In the genomic region with DNA sequence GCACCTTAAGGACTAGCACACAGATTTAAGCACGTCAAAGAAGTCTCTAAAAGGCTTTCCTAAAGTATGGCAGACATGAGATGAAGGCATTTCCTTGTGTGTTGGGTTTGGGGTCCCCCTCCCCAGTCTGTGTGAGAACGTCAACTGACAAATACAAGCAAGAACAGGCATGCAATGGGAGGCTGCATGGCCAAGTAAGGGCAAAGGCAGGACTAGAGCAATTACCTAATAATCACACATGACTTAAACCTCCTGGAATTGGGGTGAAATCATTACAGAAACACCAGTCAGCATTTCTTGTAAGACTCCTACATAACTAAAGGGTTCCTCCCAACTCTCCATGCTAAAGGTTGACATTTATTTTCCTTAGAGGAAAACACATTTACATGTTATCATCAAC, we compare ENCODE assay signal across 15 mouse cellular contexts.
"Had no signal": no experiment of that assay in that cellular context is flagged by ENCODE, and none has a peak within 500 bp of the region (broad histone marks: within the 10 kb centered on the region; RNA-seq: fewer than 3 reads in every experiment).

No protein-coding gene starts in this region.

- H3K27ac ChIP-seq: layer of hippocampus, adult 2 months; limb, embryonic 13.5 days; liver, embryonic 12.5 days; midbrain, embryonic 10.5 days; neural tube, embryonic 15.5 days had no signal

- H3K4me1 ChIP-seq: limb, embryonic 13.5 days; liver, embryonic 12.5 days; neural tube, embryonic 15.5 days had no signal

- H3K9me3 ChIP-seq: limb, embryonic 13.5 days; liver, embryonic 12.5 days; midbrain, embryonic 10.5 days; neural tube, embryonic 15.5 days had no signal

- H3K36me3 ChIP-seq: limb, embryonic 13.5 days; liver, embryonic 12.5 days; midbrain, embryonic 10.5 days; neural tube, embryonic 15.5 days had no signal

- H3K27me3 ChIP-seq: limb, embryonic 13.5 days; liver, embryonic 12.5 days; neural tube, embryonic 15.5 days had no signal

- H3K9ac ChIP-seq: limb, embryonic 13.5 days; liver, embryonic 12.5 days; lung, embryonic 14.5 days; neural tube, embryonic 15.5 days had no signal

- DNase-seq: kidney, adult 18-20 months; kidney, postnatal 10 days; kidney, postnatal 4 days; left cerebral cortex, postnatal 4 days; lung, embryonic 14.5 days; midbrain, embryonic 14.5 days; spleen, adult 18-20 months; thymus, adult 18-20 months; thymus, postnatal 14 days had no signal

- H3K4me2 ChIP-seq: limb, embryonic 13.5 days; liver, embryonic 12.5 days; lung, embryonic 14.5 days; neural tube, embryonic 15.5 days had no signal

- ATAC-seq: liver, embryonic 12.5 days had no signal

- H3K4me3 ChIP-seq: layer of hippocampus, adult 2 months; limb, embryonic 13.5 days; liver, embryonic 12.5 days; midbrain, embryonic 10.5 days; myocyte; neural tube, embryonic 15.5 days had no signal
